Comparison of ENCODE assay signal across 10 mouse cellular contexts in the genomic region with DNA sequence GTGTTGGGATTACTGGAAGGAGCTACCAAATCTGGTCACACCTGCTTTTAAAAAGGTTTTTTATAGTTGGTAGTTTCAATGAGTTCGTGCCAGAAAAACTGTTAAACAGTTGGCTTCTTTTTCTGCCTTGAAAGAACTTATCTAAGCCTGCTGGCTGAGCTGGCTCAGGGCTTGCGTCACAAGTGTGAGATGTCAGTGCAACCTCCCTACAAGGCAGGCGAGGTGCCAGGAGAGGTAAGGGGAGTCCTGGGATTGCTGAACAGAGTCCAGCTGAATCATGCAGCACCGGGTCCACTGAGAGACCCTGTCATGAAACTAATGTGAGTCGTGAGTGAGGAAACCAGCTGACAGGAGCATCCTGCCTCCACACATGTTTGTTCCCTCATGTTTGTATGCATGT. TPM values are rescaled to one million over a fixed set of nuclear protein-coding genes. Genes with fewer than 3 reads are reported as not detected.
DNase-seq lines count a peak whose midpoint lies in the region; ATAC-seq and TF ChIP-seq lines count a peak whose summit lies in the region.
"Had no signal": no experiment of that assay in that cellular context is flagged by ENCODE, and none has a peak within 500 bp of the region (broad histone marks: within the 10 kb centered on the region; RNA-seq: fewer than 3 reads in every experiment).

No protein-coding gene starts in this region.

- no peak overlapping the region for H3K27ac ChIP-seq in lung, postnatal 0 days (ENCODE audit: low read length)
- peak overlapping the region; percentile 61 to 71 for H3K27ac ChIP-seq in heart, embryonic 14.5 days (replicated peaks in 1 of 2; ENCODE audit: control insufficient read depth in 1 of 2, insufficient read depth in 1 of 2, low read depth in 2 of 2, low read length in 2 of 2)
- no peak overlapping the region for H3K27ac ChIP-seq in midbrain, embryonic 15.5 days
- H3K27ac ChIP-seq: stomach, embryonic 15.5 days had no signal

- TF ChIP-seq CTCF in lung, postnatal 0 days (IDR thresholded peaks at IDR 0.05): no peak

- H3K4me2 ChIP-seq in lung, postnatal 0 days (replicated peaks; ENCODE audit: low read depth, low read length): no peak overlapping the region
- no peak overlapping the region for H3K4me2 ChIP-seq in heart, embryonic 14.5 days (ENCODE audit: low read length)
- H3K4me2 ChIP-seq in midbrain, embryonic 15.5 days: no peak overlapping the region
- H3K4me2 ChIP-seq: stomach, embryonic 15.5 days had no signal

- H3K4me3 ChIP-seq in lung, postnatal 0 days (ENCODE audit: low read depth, low read length): no peak overlapping the region
- H3K4me3 ChIP-seq in heart, embryonic 14.5 days (ENCODE audit: control insufficient read depth in 1 of 2, insufficient read depth in 1 of 2, low read depth in 1 of 2, low read length in 2 of 2): no peak overlapping the region
- H3K4me3 ChIP-seq in midbrain, embryonic 15.5 days: no peak overlapping the region
- H3K4me3 ChIP-seq: stomach, embryonic 15.5 days had no signal

- no peak for ATAC-seq in lung, postnatal 0 days
- ATAC-seq in heart, embryonic 14.5 days (ENCODE audit: insufficient number of reproducible peaks, insufficient read depth, low FRiP score, low read depth): no peak; the same call in 1 of the 2 replicates
- no peak for ATAC-seq in midbrain, embryonic 15.5 days (replicated peaks)

- WGBS in lung, postnatal 0 days: 41% methylated on average over 5 of the region's 5 CpGs
- 12% methylated on average over 5 of the region's 5 CpGs for WGBS in heart, embryonic 14.5 days
- 78% methylated on average over 5 of the region's 5 CpGs for WGBS in midbrain, embryonic 15.5 days

- no peak overlapping the region for H3K9ac ChIP-seq in lung, postnatal 0 days (replicated peaks; ENCODE audit: low read depth)
- H3K9ac ChIP-seq in heart, embryonic 14.5 days (ENCODE audit: low read length): no peak overlapping the region
- H3K9ac ChIP-seq in midbrain, embryonic 15.5 days: no peak overlapping the region
- H3K9ac ChIP-seq: stomach, embryonic 15.5 days had no signal

- no peak for TF ChIP-seq EP300 in lung, postnatal 0 days (IDR thresholded peaks at IDR 0.05)

- peaks cover 34% of the 10 kb centered on the region; the same call in 1 of the 2 replicates for H3K36me3 ChIP-seq in lung, postnatal 0 days (ENCODE audit: insufficient read depth, low read length)
- H3K36me3 ChIP-seq in heart, embryonic 14.5 days (ENCODE audit: control insufficient read depth, insufficient read depth, low read length): peaks cover 73% of the 10 kb centered on the region
- H3K36me3 ChIP-seq in midbrain, embryonic 15.5 days (replicated peaks): peaks cover 35% of the 10 kb centered on the region

- H3K4me1 ChIP-seq in lung, postnatal 0 days (ENCODE audit: insufficient read depth, low read depth, low read length): no peaks in the 10 kb centered on the region
- H3K4me1 ChIP-seq in heart, embryonic 14.5 days (ENCODE audit: control insufficient read depth in 2 of 2, insufficient read depth in 2 of 2, low read length in 2 of 2): peaks cover 12 to 34% of the 10 kb centered on the region in 2 experiments
- no peaks in the 10 kb centered on the region for H3K4me1 ChIP-seq in midbrain, embryonic 15.5 days
- H3K4me1 ChIP-seq: stomach, embryonic 15.5 days had no signal

- H3K9me3 ChIP-seq in lung, postnatal 0 days (ENCODE audit: low read length): no peaks in the 10 kb centered on the region
- H3K9me3 ChIP-seq in heart, embryonic 14.5 days (ENCODE audit: control insufficient read depth, low read length): no peaks in the 10 kb centered on the region
- no peaks in the 10 kb centered on the region for H3K9me3 ChIP-seq in midbrain, embryonic 15.5 days
- H3K9me3 ChIP-seq: stomach, embryonic 15.5 days had no signal

- no peaks in the 10 kb centered on the region for H3K27me3 ChIP-seq in lung, postnatal 0 days (replicated peaks; ENCODE audit: insufficient read depth, low read length)
- no peaks in the 10 kb centered on the region for H3K27me3 ChIP-seq in heart, embryonic 14.5 days (ENCODE audit: control insufficient read depth, insufficient read depth, low read length)
- H3K27me3 ChIP-seq in midbrain, embryonic 15.5 days (replicated peaks): no peaks in the 10 kb centered on the region
- H3K27me3 ChIP-seq: stomach, embryonic 15.5 days had no signal

- peak; percentile 18 to 25 for DNase-seq in cerebellum, postnatal 10 days
- no peak for DNase-seq in cerebellum, adult 9-11 months
- DNase-seq in lung, postnatal 0 days (ENCODE audit: low spot score): peak; percentile 17
- no peak for DNase-seq in lung, postnatal 4 days
- no peak for DNase-seq in embryo, embryonic 9.5 days (ENCODE audit: extremely low spot score)
- no peak for DNase-seq in layer of hippocampus, adult 9-10 months (ENCODE audit: low spot score)
- DNase-seq: gastrocnemius, postnatal 36 days had no signal

RNA-seq across cellular contexts. Expression of a gene that starts 41.4 kb away (rescaled TPM):
- polyA plus RNA-seq in lung, postnatal 0 days (2015; fragmentation: Nextera tagmentation; extraction: Ambion mirVana): 46.7 and 47.2 TPM in 2 replicates
- 57.1 and 57.5 TPM in 2 replicates for polyA plus RNA-seq in heart, embryonic 14.5 days (2014; fragmentation: Nextera tagmentation; extraction: Ambion mirVana)
- 39.9 and 41.6 TPM in 2 replicates for polyA plus RNA-seq in midbrain, embryonic 15.5 days (2015; fragmentation: Nextera tagmentation; extraction: Ambion mirVana)

Comparison
In these comparisons a context has a peak if more than half of its experiments do, and no peak if none do; other contexts are left out.
1. DNase-seq: peak in cerebellum, postnatal 10 days (2 of 2) and lung, postnatal 0 days (single experiment); none in cerebellum, adult 9-11 months (single experiment), lung, postnatal 4 days (0 of 2), embryo, embryonic 9.5 days (single experiment) and layer of hippocampus, adult 9-10 months (single experiment).
2. H3K27ac ChIP-seq: peak in heart, embryonic 14.5 days (2 of 2); none in lung, postnatal 0 days (single experiment) and midbrain, embryonic 15.5 days (single experiment).